Comparison of ENCODE assay signal across 9 mouse cellular contexts in the genomic region with DNA sequence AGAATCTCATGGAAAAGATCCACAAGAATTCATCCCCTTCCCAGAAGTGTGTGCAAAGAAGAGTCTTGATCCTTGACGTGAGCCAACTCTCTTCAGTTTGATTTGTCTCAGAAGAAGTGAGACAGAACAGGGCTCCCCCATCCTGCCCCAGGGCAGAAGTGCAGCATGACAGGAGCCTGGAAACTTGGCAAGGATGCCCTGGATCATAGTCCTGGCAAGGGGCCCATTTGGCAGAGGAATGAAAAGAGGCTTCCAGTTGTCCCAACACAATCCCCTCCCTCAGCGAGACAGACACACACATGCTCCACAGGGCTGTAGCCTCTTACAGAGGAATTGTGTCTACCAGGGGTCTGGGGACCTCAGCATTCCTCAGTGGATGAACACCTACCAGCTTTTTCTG.
DNase-seq lines count a peak whose midpoint lies in the region; ATAC-seq and TF ChIP-seq lines count a peak whose summit lies in the region.
"Had no signal": no experiment of that assay in that cellular context is flagged by ENCODE, and none has a peak within 500 bp of the region (broad histone marks: within the 10 kb centered on the region; RNA-seq: fewer than 3 reads in every experiment).

No protein-coding gene starts in this region.

- H3K9ac ChIP-seq in lung, postnatal 0 days (replicated peaks; ENCODE audit: low read depth), result no peak overlapping the region
- H3K9ac ChIP-seq: liver, embryonic 15.5 days had no signal

- H3K27ac ChIP-seq in lung, postnatal 0 days (ENCODE audit: low read length), result no peak overlapping the region
- H3K27ac ChIP-seq: liver, embryonic 15.5 days had no signal

- H3K4me3 ChIP-seq in lung, postnatal 0 days (ENCODE audit: low read depth, low read length), result no peak overlapping the region
- H3K4me3 ChIP-seq: liver, embryonic 15.5 days had no signal

- no peaks in the 10 kb centered on the region for H3K4me1 ChIP-seq in lung, postnatal 0 days (ENCODE audit: insufficient read depth, low read depth, low read length)
- H3K4me1 ChIP-seq: liver, embryonic 15.5 days had no signal

- TF ChIP-seq EP300 in lung, postnatal 0 days (IDR thresholded peaks at IDR 0.05), result no peak

- DNase-seq in layer of hippocampus, adult 11-12 months (ENCODE audit: low spot score), result peak; percentile 21
- DNase-seq in layer of hippocampus, adult 9-10 months (ENCODE audit: low spot score), result no peak
- DNase-seq in adrenal gland, adult 2 months, result peak; percentile 83
- DNase-seq in cerebellum, postnatal 36 days, result peak; percentile 32 to 35
- DNase-seq in heart, postnatal 36 days, result peak; percentile 64 to 69
- DNase-seq in lung, postnatal 0 days (ENCODE audit: low spot score), result peak; percentile 62
- DNase-seq in c-Kit-positive CD71-positive TER-119-positive erythroid progenitor cells, embryonic 14.5 days (ENCODE audit: low spot score), result no peak

- 18% methylated on average over 2 of the region's 2 CpGs for WGBS in lung, postnatal 0 days

- TF ChIP-seq CTCF in lung, postnatal 0 days (IDR thresholded peaks at IDR 0.05), result peak; percentile 50

- peak; percentile 50 for ATAC-seq in lung, postnatal 0 days
- no peak for ATAC-seq in megakaryocyte-erythroid progenitor cell, adult 5-6 weeks (replicated peaks; ENCODE audit: low FRiP score, low TSS enrichment, poor library complexity, severe bottlenecking)

- no peaks in the 10 kb centered on the region for H3K27me3 ChIP-seq in lung, postnatal 0 days (replicated peaks; ENCODE audit: insufficient read depth, low read length)
- H3K27me3 ChIP-seq: liver, embryonic 15.5 days had no signal

- intact Hi-C loops in heart, postnatal 36 days (cut with DNase I), result no loop called here

- no peak overlapping the region for H3K4me2 ChIP-seq in lung, postnatal 0 days (replicated peaks; ENCODE audit: low read depth, low read length)
- H3K4me2 ChIP-seq: liver, embryonic 15.5 days had no signal

- no peaks in the 10 kb centered on the region for H3K36me3 ChIP-seq in lung, postnatal 0 days (ENCODE audit: insufficient read depth, low read length)
- H3K36me3 ChIP-seq: liver, embryonic 15.5 days had no signal

- no peaks in the 10 kb centered on the region for H3K9me3 ChIP-seq in lung, postnatal 0 days (ENCODE audit: low read length)
- H3K9me3 ChIP-seq: liver, embryonic 15.5 days had no signal

Comparison
In these comparisons a context has a peak if more than half of its experiments do, and no peak if none do; other contexts are left out.
1. DNase-seq: peak in layer of hippocampus, adult 11-12 months (single experiment), adrenal gland, adult 2 months (single experiment), cerebellum, postnatal 36 days (2 of 2), heart, postnatal 36 days (2 of 2) and lung, postnatal 0 days (single experiment); none in layer of hippocampus, adult 9-10 months (single experiment) and c-Kit-positive CD71-positive TER-119-positive erythroid progenitor cells, embryonic 14.5 days (single experiment).